Mouse (Mus musculus): ENCODE measurements at regions not wholly inside any gene's neighbourhood (a gene's known extent, or its start where the extent isn't known, plus 50 kb on each side); places are given as distances from the start of the nearest gene placed in this dataset.
"Not testable (repeated sequence)": the region's sequence is repeated elsewhere in the genome, so short reads cannot be mapped to it uniquely, and the experiment has no call there.

DNA sequence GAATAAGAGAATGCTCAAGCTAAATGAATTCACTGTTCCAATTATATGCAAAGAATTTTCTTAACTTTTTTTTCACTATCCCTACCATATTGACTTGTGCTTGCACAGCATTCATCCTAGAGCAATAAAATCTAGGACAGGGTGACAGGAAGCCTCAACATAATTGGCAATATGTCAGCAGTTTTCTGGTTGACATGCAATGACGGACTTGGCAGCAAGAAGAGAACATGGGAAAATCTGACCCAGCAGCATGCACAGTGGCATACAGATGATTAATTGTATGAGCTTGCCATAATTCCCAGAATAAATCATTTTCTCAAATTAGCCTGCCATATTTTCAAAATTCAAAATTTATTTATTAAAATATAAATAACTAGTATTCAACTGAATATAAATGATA is 152.7 kb downstream of the Amy2a5 start:
- DNase-seq (ENCODE audit: low spot score), result no peak

DNA sequence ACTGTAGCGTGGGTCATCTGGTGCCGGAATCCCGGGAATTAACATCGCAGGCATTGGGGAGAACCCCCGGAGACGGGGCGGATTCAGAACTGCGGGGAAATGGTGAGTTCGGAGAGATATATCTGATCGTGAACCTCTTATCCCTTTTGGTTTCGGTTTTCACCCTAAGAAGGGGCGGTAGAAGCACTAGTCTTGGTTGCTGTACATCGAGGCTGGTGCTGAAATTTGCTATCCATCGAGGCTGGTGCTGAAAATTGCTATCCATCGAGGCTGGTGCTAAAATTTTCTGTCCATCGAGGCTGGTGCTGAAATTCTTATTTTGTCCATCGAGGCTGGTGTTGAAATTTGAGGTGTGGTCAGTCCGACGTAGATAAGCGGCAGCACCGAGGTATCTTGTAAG is 167.8 kb downstream of the Amy2a5 start:
- DNase-seq (ENCODE audit: low spot score), result not testable (repeated sequence)

DNA sequence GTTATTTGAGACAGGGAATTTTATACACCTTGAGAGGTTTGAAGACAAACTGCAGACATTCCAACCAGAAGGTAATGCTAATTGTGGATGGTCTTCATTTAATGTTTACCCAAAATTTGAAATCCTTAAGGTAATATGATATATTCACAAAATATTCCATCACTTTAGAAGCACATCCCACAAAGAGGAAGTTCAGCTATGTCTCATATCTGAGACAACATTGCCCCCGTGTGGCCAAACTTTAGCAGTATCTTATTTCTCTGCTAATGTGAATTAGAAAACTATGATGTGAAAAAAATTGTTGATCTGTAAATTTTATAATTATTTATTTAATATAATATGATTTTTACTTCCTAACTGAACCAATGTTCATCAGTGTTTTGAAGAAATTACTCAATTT is 177.9 kb downstream of the Amy2a5 start:
- DNase-seq (ENCODE audit: low spot score), result peak; percentile 33
